Mouse (Mus musculus): ENCODE results near the gene Guk1. TPM values are rescaled to one million over a fixed set of nuclear protein-coding genes. Genes with fewer than 3 reads are reported as not detected.

The Guk1 gene
- total RNA-seq, 2 experiments from 2014 or later: 58.9 to 62.8 TPM

Other genes starting within 250 kb of the Guk1 start
- gene Hist3h2ba, start 243.3 kb downstream of the Guk1 start, total RNA-seq (2021): 10 to 100 TPM; 58.4 to 77.5 TPM
- gene Hist3h2a, start 237.5 kb downstream of the Guk1 start, total RNA-seq (2021): 10 to 100 TPM; 47.6 to 64.4 TPM
- gene Trim17, start 237.5 kb downstream of the Guk1 start, total RNA-seq (2021): under 1 TPM; 0.08 to 0.36 TPM
- gene Trim11, start 214.1 kb downstream of the Guk1 start, total RNA-seq (2021): 10 to 100 TPM; 34.1 to 34.8 TPM
- gene Obscn, start 55.8 kb downstream of the Guk1 start, total RNA-seq (2021): 10 to 100 TPM in 1 of 2 experiments, 1 to 10 TPM in 1; 9.0 to 22.3 TPM
- gene Iba57, start 28.5 kb downstream of the Guk1 start, total RNA-seq (2021): 10 to 100 TPM; 17.7 to 18.4 TPM
- gene Gjc2, start 9.0 kb downstream of the Guk1 start, total RNA-seq (2021): under 1 TPM; 0.59 to 0.62 TPM
- gene Mrpl55, start 10.3 kb upstream of the Guk1 start, total RNA-seq (2021): 10 to 100 TPM; 52.0 to 57.9 TPM
- 10 to 100 TPM; 27.3 to 32.2 TPM for gene 2310033P09Rik, start 16.1 kb upstream of the Guk1 start, total RNA-seq (2021)
- gene Arf1, start 36.1 kb upstream of the Guk1 start, total RNA-seq (2021): 100 to 1,000 TPM; 375 to 388 TPM
- gene Wnt3a, start 98.5 kb upstream of the Guk1 start, total RNA-seq (2021): not detected
- 1 to 10 TPM; 1.9 to 2.5 TPM for gene Wnt9a, start 114.7 kb upstream of the Guk1 start, total RNA-seq (2021)
- not detected for gene Prss38, start 183.4 kb upstream of the Guk1 start, total RNA-seq (2021)